Mouse (Mus musculus) lung, embryonic 14.5 days (tissue): ENCODE results near the gene Stx2. TPM values are rescaled to one million over a fixed set of nuclear protein-coding genes. Genes with fewer than 3 reads are reported as not detected.

Source experiments
- ATAC-seq: fragments of 200-750 bp; cut with Nextera tagmentation; 2 replicates; pipeline ENCODE4 v1.8.0; 2017; ENCODE audit warnings: mild to moderate bottlenecking, moderate TSS enrichment, moderate library complexity; ENCODE audit not compliant: insufficient read depth
- DNase-seq: peaks from one replicate; pipeline ENCODE4 v3.0.0-alpha.2; 2015
- H3K27ac ChIP-seq: fragments of 300-500 bp; sonication (generic); 2 replicates; pipeline ENCODE4 v1.5.1; 2014; ENCODE audit warnings: low read depth, mild to moderate bottlenecking, moderate library complexity
- H3K27me3 ChIP-seq: fragments of 300-500 bp; sonication (generic); 2 replicates; pipeline ENCODE4 v1.6.1; 2014; ENCODE audit warnings: low read length, control low read depth; ENCODE audit not compliant: insufficient read depth
- H3K36me3 ChIP-seq: fragments of 300-500 bp; sonication (generic); 2 replicates; pipeline ENCODE4 v1.6.1; 2014; ENCODE audit warnings: control low read depth; ENCODE audit not compliant: insufficient read depth
- H3K4me1 ChIP-seq: fragments of 300-500 bp; sonication (generic); 2 replicates; pipeline ENCODE4 v1.6.1; 2014; ENCODE audit warnings: antibody characterized with exemption, control low read depth; ENCODE audit not compliant: insufficient read depth
- H3K4me2 ChIP-seq: fragments of 300-500 bp; sonication (generic); 2 replicates; pipeline ENCODE4 v1.6.1; 2014; ENCODE audit warnings: mild to moderate bottlenecking
- H3K4me3 ChIP-seq: fragments of 300-500 bp; sonication (generic); 2 replicates; pipeline ENCODE4 v1.5.1; 2014; ENCODE audit warnings: low read depth, low read length
- H3K9ac ChIP-seq: fragments of 300-500 bp; sonication (generic); 2 replicates; pipeline ENCODE4 v1.6.1; 2014
- H3K9me3 ChIP-seq: fragments of 300-500 bp; sonication (generic); 2 replicates; pipeline ENCODE4 v1.6.1; 2016; ENCODE audit warnings: low read depth, low read length, control low read depth
- CTCF ChIP-seq: IDR thresholded peaks from 2 replicates; pipeline ENCODE4 v1.5.1; 2016; ENCODE audit warnings: antibody characterized with exemption, low read depth
- WGBS: fragments of 180-500 bp; shearing (Covaris S2); extraction: QIAGEN DNeasy Blood & Tissue Kit; methylation state at CpG from one replicate; pipeline ENCODE4 v1.1.7; 2014; 5-methylcytosine and 5-hydroxymethylcytosine counted together
- polyA plus RNA-seq: library from polyadenylated mRNA; unstranded; fragments of >200 nt; fragmentation: Nextera tagmentation; extraction: Ambion mirVana; gene quantifications from 2 replicates; pipeline ENCODE4 v1.2.1, GENCODE M21; 2014

The Stx2 gene
- polyA plus RNA-seq, 1 experiment from 2014 or later, result 28.5 TPM

DNA sequence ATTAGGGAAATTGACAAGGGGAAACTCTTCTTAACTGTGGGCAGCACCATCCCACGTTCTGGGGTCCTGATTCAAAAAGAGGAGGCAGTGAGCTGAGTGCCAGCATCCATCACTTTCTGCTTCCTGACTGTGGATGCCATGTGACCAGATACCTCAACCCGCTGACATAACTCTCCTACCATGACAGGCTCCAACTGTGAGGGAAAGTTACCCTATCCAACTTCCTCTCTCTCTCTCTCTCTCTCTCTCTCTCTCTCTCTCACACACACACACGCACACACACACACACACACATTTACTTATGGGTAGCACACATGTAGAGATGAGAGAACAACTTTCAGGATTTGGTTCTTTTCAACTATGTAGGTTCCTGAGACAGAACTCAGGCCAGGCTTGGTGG, 1.2 kb upstream of the Stx2 start:
- Histone ChIP-seq H3K9ac (no peak overlapping the region), H3K27me3 (no peaks in the 10 kb centered on the region), H3K9me3 (no peaks in the 10 kb centered on the region), H3K36me3 (peaks cover 4% of the 10 kb centered on the region; the same call in 1 of the 2 replicates), H3K4me1 (0 out of 2 replicates have a peak, but pooled peaks cover 6% of the 10 kb centered on the region), H3K27ac (no peak overlapping the region), H3K4me3 (no peak overlapping the region), H3K4me2 (no peak overlapping the region)
- WGBS, result 60% methylated on average over 3 of the region's 3 CpGs
- ATAC-seq (no peak), DNase-seq (no peak)
- TF ChIP-seq CTCF, result no peak

GRCm38 (mm10) chr5:129008008-129008407, 366 bp downstream of the Stx2 start:
- peak overlapping the region; percentile 72 for H3K4me3 ChIP-seq
- H3K27ac ChIP-seq, result peak overlapping the region; percentile 63
- no peaks in the 10 kb centered on the region for H3K9me3 ChIP-seq
- no peaks in the 10 kb centered on the region for H3K27me3 ChIP-seq
- H3K4me2 ChIP-seq, result peak overlapping the region; percentile 89
- 0% methylated on average over 18 of the region's 18 CpGs for WGBS
- peak overlapping the region; percentile 77 for H3K9ac ChIP-seq
- DNase-seq (no peak), ATAC-seq (no peak)
- H3K36me3 ChIP-seq, result peaks cover 4% of the 10 kb centered on the region; the same call in 1 of the 2 replicates
- H3K4me1 ChIP-seq, result 0 out of 2 replicates have a peak, but pooled peaks cover 6% of the 10 kb centered on the region
- TF ChIP-seq CTCF, result no peak

DNA sequence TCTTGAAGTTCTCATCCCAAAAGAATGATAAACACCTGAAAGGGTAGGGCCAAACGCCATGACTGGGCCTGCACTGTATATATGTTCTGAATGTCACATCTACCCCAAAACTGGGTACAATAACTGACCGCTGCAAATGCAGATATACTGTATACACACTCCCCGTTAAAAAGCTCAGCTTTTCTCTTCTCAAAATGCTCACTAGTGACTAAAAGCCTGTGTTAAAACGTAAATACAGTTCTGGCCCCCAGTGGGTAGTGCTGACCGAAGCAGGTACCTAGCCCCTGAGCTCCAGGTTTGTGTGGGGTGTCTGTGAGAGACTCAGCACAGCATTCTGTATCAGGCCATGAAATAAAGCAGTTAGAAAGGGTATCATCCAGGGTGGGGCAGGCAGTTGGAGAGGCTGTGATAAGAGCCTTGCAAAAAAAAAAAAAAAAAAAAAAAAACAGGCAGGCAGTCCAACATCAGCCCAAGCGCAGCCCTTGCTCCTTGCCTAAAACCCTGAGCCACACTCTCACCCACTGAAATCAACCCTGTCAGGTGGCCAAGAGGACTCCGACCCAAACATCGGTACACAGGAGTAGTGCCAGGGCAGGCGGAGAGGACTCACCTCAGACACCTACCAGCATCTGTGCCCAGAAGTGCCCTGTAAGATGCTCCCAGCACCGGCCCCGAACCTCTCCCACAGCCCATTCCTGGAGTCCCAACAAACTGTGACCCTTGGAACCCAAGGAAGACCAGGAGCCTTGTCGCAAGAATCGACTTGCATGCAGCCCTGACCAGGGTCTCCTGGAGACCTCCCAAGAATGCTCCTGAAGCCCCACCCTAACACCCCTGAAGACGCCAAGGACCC, 1.0 kb downstream of the Stx2 start:
- 50% methylated on average over 14 of the region's 14 CpGs for WGBS
- H3K4me2 ChIP-seq, result peak overlapping the region; percentile 89
- H3K27me3 ChIP-seq, result no peaks in the 10 kb centered on the region
- peak overlapping the region; percentile 77 for H3K9ac ChIP-seq
- H3K27ac ChIP-seq, result peak overlapping the region; percentile 63
- H3K4me1 ChIP-seq, result peaks cover 6% of the 10 kb centered on the region; the same call in 1 of the 2 replicates
- DNase-seq, result no peak
- no peaks in the 10 kb centered on the region for H3K9me3 ChIP-seq
- ATAC-seq, result 0 out of 2 replicates have a peak, but pooled peaks have one; percentile 1
- peak overlapping the region; percentile 72 for H3K4me3 ChIP-seq
- peaks cover 4% of the 10 kb centered on the region; the same call in 1 of the 2 replicates for H3K36me3 ChIP-seq
- no peak for TF ChIP-seq CTCF

GRCm38 (mm10) chr5:129006031-129006788, 2.2 kb downstream of the Stx2 start:
- H3K9me3 ChIP-seq, result no peaks in the 10 kb centered on the region
- ATAC-seq (no peak), DNase-seq (peak; percentile 30)
- H3K4me3 ChIP-seq, result peak overlapping the region; percentile 19
- peaks cover 4% of the 10 kb centered on the region; the same call in 1 of the 2 replicates for H3K36me3 ChIP-seq
- H3K4me2 ChIP-seq, result peak overlapping the region; percentile 89
- H3K27ac ChIP-seq, result peak overlapping the region; percentile 13; the same call in 1 of the 2 replicates
- H3K4me1 ChIP-seq, result peaks cover 8% of the 10 kb centered on the region; the same call in 1 of the 2 replicates
- H3K27me3 ChIP-seq, result no peaks in the 10 kb centered on the region
- H3K9ac ChIP-seq, result peak overlapping the region; percentile 16
- WGBS, result 69% methylated on average over 18 of the region's 18 CpGs
- no peak for TF ChIP-seq CTCF

DNA sequence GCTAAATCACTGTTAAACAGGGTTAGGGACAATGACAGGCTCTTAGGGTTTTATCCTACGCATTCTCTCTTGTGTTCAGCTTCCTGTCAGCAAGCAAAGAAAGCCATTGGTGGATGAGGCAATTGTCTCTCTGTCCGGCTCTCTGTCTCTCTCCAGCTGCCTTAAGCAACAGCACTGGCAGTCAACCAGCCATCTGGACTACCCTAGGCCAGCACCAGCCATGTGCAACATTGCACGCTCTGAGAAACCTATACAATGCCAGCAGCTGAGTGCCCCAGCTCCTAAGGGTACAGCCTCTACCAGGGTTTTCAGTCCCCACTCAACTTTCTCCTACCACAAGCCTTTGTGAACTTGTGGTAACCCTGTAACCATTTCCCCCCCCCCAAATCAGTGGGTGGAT, 3.0 kb downstream of the Stx2 start:
- TF ChIP-seq CTCF, result no peak
- no peak for DNase-seq
- Histone ChIP-seq H3K4me2 (peak overlapping the region; percentile 89), H3K4me1 (peaks cover 8% of the 10 kb centered on the region; the same call in 1 of the 2 replicates), H3K9me3 (no peaks in the 10 kb centered on the region), H3K4me3 (no peak overlapping the region), H3K27me3 (no peaks in the 10 kb centered on the region), H3K9ac (no peak overlapping the region), H3K36me3 (peaks cover 4% of the 10 kb centered on the region; the same call in 1 of the 2 replicates), H3K27ac (no peak overlapping the region)
- WGBS, result 82% methylated on average over 3 of the region's 3 CpGs
- ATAC-seq, result no peak

DNA sequence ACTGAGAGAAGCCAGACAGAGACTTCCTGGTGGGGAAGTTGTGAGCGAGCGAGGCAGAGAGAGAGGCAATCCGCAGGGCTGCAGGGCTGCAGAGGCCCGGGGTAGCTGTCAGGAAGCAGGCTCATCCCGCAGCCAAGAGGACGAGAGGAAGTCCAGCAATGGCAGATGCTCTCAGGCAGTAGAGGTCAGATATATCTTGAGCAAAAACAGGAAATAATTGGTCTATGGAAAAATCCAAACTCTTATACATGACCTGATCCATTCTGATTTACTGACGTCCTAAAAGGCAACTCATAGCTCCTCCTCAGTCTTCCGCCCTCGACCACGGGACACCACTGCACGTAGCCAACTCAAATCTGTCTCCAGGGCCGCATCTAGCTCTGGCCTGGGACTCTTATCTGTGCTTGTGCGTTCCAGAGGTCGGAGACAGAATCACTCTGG, 5.8 kb downstream of the Stx2 start:
- H3K36me3 ChIP-seq, result peaks cover 17% of the 10 kb centered on the region; the same call in 1 of the 2 replicates
- H3K4me3 ChIP-seq, result no peak overlapping the region
- H3K4me1 ChIP-seq, result peaks cover 4% of the 10 kb centered on the region; the same call in 1 of the 2 replicates
- DNase-seq (peak; percentile 63), ATAC-seq (peak; percentile 61)
- H3K27me3 ChIP-seq, result no peaks in the 10 kb centered on the region
- no peaks in the 10 kb centered on the region for H3K9me3 ChIP-seq
- WGBS, result 27% methylated on average over 14 of the region's 14 CpGs
- H3K4me2 ChIP-seq, result peak overlapping the region; percentile 31
- peak overlapping the region; percentile 59; the same call in 1 of the 2 replicates for H3K27ac ChIP-seq
- TF ChIP-seq CTCF, result no peak
- H3K9ac ChIP-seq, result peak overlapping the region; percentile 14; the same call in 1 of the 2 replicates
